Mouse (Mus musculus): Measurements from ENCODE around the gene Olfr547. TPM values are rescaled to one million over a fixed set of nuclear protein-coding genes. Genes with fewer than 3 reads are reported as not detected.

Olfr547 gene
- total RNA-seq, 2 experiments from 2014 or later: not detected

DNA sequence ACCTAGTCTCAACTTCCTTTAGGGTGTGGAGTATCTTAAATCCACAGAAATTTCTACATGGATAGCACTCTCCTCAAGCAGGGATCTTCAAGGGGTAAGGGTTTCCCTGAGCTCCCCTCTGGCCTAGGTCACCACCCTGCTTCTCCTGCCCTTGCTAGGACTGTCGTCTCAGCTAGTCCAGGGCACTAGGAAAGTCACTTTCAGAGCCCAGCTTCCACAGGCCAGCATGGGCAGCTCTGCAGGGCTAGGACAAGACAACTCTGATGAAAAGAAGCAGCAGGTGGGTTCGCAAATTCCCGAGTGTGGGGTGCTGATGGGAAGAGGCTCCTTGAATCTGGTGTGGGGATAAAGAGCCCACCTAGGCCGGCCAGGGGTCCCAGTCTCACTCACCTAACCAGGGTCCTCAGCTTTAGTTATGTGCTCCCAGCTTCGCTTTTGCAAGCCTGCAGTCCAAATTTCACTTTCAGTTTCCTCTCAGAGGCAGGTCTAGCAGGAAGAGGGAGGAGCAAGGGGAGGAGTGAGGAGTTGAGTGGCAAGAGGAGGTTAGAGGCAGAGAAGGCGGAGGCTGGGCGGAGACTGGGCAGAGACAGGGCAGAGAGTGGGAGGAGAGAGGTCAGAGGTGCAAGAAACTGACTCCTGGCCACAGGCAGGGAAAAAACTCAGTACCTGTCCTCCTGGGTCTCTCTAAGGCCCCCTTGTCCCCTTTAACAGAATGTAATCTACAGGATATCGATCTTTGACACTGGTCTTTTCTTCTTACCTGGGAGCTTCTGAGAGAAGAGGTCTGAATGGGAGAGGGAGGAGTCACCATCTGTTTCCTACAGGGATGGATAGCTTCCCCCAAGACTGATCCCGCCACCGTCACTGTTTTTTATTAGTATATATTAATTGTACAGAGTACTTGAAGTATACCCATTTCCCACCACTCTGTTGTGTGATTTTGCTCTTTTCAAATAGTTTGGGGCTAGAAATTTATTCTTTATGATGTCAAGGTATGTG is 30.7 kb downstream of the Olfr547 start, which contains the start of gene Trim21:
TSS of gene Trim21 (minus strand) at position 488 of the 999 bp plus-strand sequence.
- peak; percentile 46 to 75 for DNase-seq (ENCODE audit: low spot score in 2 of 2)

DNA sequence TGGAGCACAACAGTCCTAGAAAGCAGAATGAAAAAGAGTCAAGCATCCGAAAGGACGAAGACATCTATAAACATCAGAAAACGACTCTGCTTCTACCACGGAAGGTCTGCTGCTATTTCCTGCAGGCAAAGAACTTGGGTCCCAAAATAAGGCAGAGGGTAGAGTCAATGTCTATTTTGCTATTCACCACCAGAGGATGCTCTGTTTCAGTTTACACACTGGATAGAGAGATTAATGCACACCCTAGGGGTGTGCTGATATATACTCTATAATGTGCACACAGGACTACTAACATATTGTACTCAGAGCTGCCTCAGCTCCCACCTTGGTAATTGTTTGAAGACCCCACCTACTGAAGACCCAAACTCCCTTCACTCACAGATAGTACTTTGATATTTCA is 31.7 kb downstream of the Olfr547 start:
- no peak for DNase-seq (ENCODE audit: low spot score in 2 of 2)

DNA sequence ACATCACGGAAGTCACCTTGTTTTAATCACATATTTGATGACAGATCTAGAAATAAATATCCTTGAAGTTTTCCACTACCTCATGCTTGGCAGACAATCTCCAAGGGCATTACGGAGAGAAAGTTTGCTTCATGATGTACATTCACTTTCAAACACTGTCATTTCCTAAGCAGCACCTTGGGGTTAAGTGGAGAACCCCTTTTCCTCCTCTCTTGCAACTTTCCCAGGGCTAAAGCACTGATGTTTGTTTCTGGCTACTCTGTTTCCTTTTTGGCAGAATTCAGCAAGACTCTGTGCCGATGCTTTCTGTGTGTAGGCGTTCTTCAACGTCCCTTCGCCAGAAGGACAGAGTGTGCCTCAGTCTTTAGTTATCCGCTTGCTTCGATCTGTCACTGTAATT is 36.6 kb downstream of the Olfr547 start, which contains the start of gene Olfr550:
TSS of gene Olfr550 (plus strand) at position 301 of the 400 bp plus-strand sequence.
- DNase-seq (ENCODE audit: low spot score in 2 of 2): no peak

DNA sequence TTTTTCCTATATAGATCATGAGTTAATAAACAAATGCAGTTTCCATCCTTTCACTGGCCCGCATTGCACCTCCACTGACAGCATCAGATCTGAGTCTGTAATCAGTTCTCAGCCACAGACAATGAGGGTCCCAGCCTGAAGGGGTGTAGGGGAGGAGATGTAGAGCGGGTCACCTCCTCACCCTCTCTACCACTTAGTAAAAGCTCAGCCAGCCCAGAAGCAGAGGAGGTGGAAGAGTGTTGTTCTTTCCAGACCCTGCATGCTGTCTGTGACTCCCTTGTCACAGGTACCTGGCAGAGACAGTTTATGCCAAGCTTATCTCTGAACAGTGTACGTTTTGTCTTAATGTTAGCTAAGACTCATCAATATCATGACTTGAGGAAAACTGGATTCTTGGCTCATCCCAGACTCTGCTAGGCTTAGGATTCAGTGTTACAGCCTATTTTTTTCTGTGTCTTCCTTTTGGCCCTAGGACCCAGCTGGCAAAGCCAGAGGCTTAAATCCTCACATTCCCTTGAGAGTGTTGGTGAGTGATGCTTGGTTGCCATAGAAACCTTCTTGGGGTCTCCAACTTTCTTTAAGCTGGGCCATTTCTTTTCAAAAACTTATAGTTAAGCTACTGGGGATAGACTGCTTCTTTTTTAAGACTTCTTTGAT is 38.8 kb downstream of the Olfr547 start:
- DNase-seq (ENCODE audit: low spot score in 2 of 2): no peak

DNA sequence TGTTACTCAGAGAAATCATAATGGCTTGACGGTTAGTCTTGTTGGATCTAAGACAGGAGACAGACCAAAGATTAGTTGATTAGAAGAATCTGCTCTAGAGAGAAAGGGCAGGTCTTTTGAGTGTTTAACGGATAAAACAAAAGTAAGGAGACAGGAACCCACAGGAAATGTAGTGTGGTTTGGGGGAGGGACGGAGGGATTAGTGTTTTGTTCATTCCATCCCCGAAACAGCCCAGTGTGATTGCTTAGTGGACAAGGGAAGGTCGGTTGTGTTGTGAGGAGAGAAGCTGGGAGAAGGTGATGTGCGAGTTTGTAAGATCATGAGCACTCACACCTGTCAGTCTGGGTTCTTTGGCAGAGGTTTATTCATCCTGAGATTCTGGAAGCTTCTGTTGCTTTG is 41.4 kb downstream of the Olfr547 start:
- DNase-seq (ENCODE audit: low spot score in 2 of 2): no peak

Other genes with a start within 250 kb of the Olfr547 start
- gene Rrm1, start 93.1 kb upstream of the Olfr547 start, total RNA-seq (2021): 10 to 100 TPM; 72.0 to 73.4 TPM
- not detected for gene Olfr543, start 53.1 kb upstream of the Olfr547 start, total RNA-seq (2021)
- gene Olfr544, start 46.4 kb upstream of the Olfr547 start, total RNA-seq (2021): not detected
- gene Olfr545, start 35.2 kb upstream of the Olfr547 start, total RNA-seq (2021): not detected
- gene Olfr548-ps1, start 6.1 kb downstream of the Olfr547 start, total RNA-seq (2021): not detected
- gene Olfr549, start 15.1 kb downstream of the Olfr547 start, total RNA-seq (2021): not detected
- gene Trim21, start 30.7 kb downstream of the Olfr547 start, total RNA-seq (2021): 10 to 100 TPM; 21.2 to 21.9 TPM
- not detected for gene Olfr550, start 36.7 kb downstream of the Olfr547 start, total RNA-seq (2021)
- not detected for gene Olfr551, start 57.1 kb downstream of the Olfr547 start, total RNA-seq (2021)
- gene Olfr552, start 63.0 kb downstream of the Olfr547 start, total RNA-seq (2021): under 1 TPM in 1 of 2 experiments, not detected in 1; 0.08 TPM
- not detected for gene Olfr553, start 83.5 kb downstream of the Olfr547 start, total RNA-seq (2021)
- gene Olfr554, start 103.7 kb downstream of the Olfr547 start, total RNA-seq (2021): not detected
- gene Olfr555, start 124.1 kb downstream of the Olfr547 start, total RNA-seq (2021): not detected
- not detected for gene Olfr556, start 130.2 kb downstream of the Olfr547 start, total RNA-seq (2021)
- gene Trim68, start 152.6 kb downstream of the Olfr547 start, total RNA-seq (2021): 10 to 100 TPM; 16.0 to 20.2 TPM
- gene Olfr557, start 161.2 kb downstream of the Olfr547 start, total RNA-seq (2021): not detected
- under 1 TPM; 0.54 to 0.62 TPM for gene Olfr558, start 167.5 kb downstream of the Olfr547 start, total RNA-seq (2021)
- gene Olfr33, start 184.3 kb downstream of the Olfr547 start, total RNA-seq (2021): not detected
- not detected for gene Olfr559, start 192.7 kb downstream of the Olfr547 start, total RNA-seq (2021)
- not detected for gene Olfr560, start 224.6 kb downstream of the Olfr547 start, total RNA-seq (2021)
- gene Olfr78, start 224.7 kb downstream of the Olfr547 start, total RNA-seq (2021): 1 to 10 TPM; 1.1 to 1.9 TPM
- gene Olfr561, start 236.5 kb downstream of the Olfr547 start, total RNA-seq (2021): not detected

Data from adrenal gland, postnatal 4 days (tissue).